Mouse (Mus musculus): ENCODE data around the gene Tet2. TPM values are rescaled to one million over a fixed set of nuclear protein-coding genes. Genes with fewer than 3 reads are reported as not detected.

Tet2 gene
- polyA plus RNA-seq, 1 experiment: 13.8 TPM

DNA sequence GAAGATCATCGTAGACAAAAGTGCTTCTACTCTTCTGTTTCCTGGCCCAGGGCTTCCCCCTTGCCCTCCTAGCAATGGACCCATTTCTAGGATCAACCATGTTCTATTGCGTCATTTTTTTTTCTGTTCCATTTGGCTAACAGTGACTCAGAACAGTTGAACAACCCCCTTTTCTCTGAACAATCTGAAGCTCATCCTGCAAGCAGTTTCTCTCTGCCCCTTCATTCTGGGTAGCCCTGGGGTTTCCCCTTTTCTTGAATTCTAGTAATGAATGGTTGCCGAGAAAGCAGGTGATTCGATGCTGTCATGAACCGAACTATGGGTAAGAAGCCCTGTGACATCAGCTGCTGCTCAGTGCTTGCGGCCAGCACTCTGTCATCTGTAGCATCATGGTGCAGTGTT, 108.0 kb downstream of the Tet2 start:
- no peak for DNase-seq (ENCODE audit: low read depth)

DNA sequence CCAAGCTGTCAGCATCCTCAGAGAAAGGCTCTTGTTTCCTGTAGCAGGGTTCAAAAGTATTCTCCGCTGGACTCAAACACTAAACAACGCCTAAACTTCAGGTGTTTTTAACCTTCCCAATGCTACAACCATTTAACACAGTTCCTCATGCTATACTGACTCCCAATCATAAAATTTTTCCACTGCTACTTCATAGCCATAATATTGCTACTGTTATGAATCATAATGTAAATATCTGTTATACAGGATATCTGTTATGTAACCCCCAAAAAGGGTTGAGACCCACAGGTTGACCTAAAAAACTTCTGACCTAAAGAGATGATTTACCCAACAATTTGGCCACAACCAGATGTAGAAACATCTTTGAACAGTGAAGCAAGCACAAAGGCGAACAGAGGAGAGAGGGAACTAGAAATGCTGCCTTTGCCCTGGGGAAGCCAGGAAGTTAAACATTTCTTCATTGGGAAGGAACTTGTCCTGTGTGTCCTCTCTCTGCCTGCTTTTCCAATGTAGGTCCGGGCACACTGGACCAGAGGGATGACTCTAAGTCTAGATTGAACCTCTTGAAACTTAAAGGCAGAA, 108.6 kb downstream of the Tet2 start:
- no peak for DNase-seq (ENCODE audit: low read depth)

DNA sequence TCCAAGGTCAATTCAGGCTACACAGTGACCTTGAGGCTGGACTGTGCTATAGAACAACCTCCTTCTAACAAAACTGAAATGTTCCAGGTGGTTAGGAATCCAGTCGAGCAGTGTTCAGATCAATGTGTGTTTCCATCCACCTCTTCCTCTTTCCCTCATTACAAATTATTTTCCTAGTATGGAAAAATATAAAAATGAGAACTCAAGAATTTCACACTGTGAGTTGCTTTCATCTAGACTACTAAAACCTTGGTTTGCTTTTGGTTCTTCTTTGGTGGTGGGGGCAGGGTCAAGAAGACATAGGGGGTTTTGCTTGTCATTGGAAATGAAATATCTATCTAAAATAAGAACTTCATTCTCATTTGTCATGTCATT, 109.2 kb downstream of the Tet2 start:
- no peak for DNase-seq (ENCODE audit: low read depth)

DNA sequence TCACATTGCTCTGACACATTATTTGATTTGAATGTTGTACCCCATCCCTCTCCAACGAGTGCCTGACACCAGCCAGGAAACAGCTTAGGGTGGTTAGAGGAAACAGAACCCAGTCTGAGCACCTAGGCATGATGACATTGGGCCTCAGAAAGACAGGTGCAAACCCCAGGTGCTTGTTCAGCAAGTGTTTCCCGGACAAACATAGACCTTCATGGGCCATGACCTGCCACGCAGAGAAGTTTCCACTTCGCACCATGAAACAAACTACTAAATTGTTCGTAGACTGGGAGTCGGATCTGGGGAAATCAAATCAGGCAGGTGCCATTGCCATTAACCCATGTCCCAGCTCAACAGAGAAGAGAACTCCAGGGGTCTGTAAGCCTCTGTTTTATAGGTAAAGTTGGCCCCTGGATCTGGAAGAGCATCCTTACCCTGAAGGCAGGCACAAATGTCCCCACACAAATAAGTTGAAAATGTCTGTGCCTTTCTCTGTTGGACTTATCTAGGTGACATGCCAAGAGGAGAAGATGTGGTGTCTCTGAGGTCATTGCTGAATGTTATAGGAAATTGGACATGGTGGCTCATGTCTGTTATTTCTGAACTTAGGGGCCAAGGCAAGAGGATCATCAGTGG, 109.7 kb downstream of the Tet2 start:
- no peak for DNase-seq (ENCODE audit: low read depth)

DNA sequence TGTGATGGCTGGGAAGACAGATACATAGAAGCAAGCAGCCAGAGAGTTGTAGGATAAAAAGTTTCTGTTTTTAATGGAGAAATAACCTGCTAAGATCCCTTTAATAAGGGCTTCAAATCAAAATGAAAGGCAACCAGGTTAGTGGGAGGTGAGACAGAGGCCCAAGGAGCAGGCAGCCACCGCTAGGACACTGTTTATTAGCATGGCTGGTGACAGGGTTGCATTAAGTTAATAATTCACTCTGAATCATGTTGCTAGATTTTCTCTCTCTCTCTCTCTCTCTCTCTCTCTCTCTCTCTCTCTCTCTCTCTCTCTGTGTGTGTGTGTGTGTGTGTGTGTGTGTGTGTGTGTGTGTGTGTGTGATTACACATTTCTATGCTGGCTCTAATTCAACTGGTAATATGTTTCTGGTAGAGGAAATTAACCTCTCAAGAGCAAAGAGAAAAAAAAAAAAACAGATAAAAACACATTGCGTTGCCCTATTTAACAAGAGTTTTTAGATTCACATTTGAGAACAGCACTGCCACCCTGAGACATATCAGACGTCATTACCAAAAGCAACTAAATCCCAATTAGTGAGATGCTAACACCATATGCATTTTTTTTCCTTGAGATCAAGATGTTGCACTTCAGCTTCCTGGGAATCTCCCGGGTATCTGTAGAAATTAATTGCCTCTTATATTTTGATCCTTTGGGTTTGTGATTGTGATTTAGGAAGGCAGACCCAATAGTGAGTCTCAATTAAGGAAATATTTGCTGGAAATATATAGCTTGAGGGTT, 115.4 kb downstream of the Tet2 start:
- DNase-seq (ENCODE audit: low read depth): no peak

DNA sequence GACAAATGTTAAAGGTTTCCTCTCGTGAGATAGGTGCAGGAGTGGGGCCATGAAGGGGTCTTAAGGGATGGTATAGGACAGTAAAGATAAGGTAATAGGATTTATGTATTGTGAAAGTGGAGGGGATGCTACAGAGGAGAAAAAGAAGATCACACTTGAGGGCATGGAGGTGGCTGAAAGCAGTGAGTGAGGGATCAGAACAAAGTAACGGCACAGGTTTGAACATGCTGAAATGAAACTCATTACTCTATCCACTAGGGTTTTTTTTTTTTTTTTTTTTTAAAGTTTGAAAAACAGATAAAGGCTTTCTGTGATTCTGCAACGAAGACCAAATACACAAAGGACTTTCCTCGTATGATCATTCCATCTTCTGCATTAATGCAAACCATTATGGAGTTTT, 116.9 kb downstream of the Tet2 start:
- DNase-seq (ENCODE audit: low read depth): no peak

DNA sequence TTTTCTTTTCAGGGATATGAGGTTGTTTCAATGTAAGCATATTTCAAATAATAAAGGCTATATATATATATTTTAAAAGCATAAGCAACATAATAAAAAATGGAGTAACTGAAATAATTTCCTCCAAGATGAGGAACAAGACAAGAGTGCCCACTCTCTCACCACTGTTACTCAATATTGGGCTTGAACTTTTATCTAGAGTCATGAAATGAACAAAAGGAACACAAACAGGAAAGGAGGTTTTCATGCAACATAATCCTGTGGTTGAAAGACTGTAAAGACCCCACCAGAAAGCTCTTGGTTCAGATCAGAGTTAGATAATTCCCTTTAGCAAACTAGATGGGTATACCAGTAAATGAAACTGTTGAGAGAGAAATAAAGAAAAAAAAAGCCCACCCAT, 121.9 kb downstream of the Tet2 start:
- DNase-seq (ENCODE audit: low read depth): no peak

DNA sequence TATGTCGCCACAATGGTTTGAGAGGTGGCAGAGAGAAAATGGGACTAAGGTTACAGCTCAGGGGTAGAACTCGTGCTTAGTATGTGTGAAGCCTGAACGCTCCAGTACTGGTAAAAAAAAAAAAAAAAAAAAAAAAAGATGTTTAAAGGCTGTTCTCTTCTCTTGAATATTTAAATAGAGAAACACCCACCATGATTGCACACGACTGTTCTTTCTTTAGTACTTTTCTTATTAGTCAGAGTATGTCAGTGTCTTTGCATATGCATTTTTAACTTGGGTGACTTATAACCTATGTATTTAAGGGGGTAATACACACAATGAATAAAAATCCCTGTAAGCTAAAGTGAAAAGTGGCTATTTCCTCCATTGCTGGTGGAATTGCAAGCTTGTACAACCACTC, 130.2 kb downstream of the Tet2 start:
- DNase-seq (ENCODE audit: low read depth): no peak

Other genes with a start within 250 kb of the Tet2 start
- 37.6 and 51.5 TPM in 2 replicates for gene Ppa2, start 235.0 kb downstream of the Tet2 start, polyA plus RNA-seq (2012; rRNA removed)